Mouse (Mus musculus): ENCODE measurements around the gene Snx9. TPM values are rescaled to one million over a fixed set of nuclear protein-coding genes. Genes with fewer than 3 reads are reported as not detected.

Snx9 gene
- polyA plus RNA-seq, 1 experiment from 2014 or later: 6.1 TPM

GRCm38 (mm10) chr17:5805151-5805834, 35.8 kb upstream of the Snx9 start:
- WGBS: 72% methylated on average over 7 of the region's 7 CpGs
- Histone ChIP-seq H3K4me3 (ENCODE audit: low read length) (no peak overlapping the region), H3K4me1 (ENCODE audit: control insufficient read depth, insufficient read depth, low read depth, low read length) (no peaks in the 10 kb centered on the region), H3K36me3 (ENCODE audit: control insufficient read depth, insufficient read depth, low read length) (no peaks in the 10 kb centered on the region), H3K4me2 (ENCODE audit: low read length) (no peak overlapping the region), H3K27me3 (replicated peaks; ENCODE audit: control insufficient read depth, insufficient read depth, low read length) (no peaks in the 10 kb centered on the region), H3K27ac (ENCODE audit: low read depth, low read length) (no peak overlapping the region), H3K9me3 (ENCODE audit: control insufficient read depth, low read length) (no peaks in the 10 kb centered on the region), H3K9ac (ENCODE audit: low read depth, low read length) (no peak overlapping the region)
- ATAC-seq: no peak

- Histone ChIP-seq H3K9me3 (ENCODE audit: control insufficient read depth, low read length) (no peaks in the 10 kb centered on the region), H3K4me3 (ENCODE audit: low read length) (no peak overlapping the region), H3K36me3 (ENCODE audit: control insufficient read depth, insufficient read depth, low read length) (no peaks in the 10 kb centered on the region), H3K27ac (ENCODE audit: low read depth, low read length) (no peak overlapping the region), H3K9ac (ENCODE audit: low read depth, low read length) (no peak overlapping the region), H3K4me2 (ENCODE audit: low read length) (no peak overlapping the region), H3K27me3 (replicated peaks; ENCODE audit: control insufficient read depth, insufficient read depth, low read length) (no peaks in the 10 kb centered on the region), H3K4me1 (ENCODE audit: control insufficient read depth, insufficient read depth, low read depth, low read length) (no peaks in the 10 kb centered on the region)
- 66% methylated on average over 2 of the region's 2 CpGs for WGBS
- ATAC-seq: no peak
Observed at GRCm38 (mm10) chr17:5805935-5806334, 35.2 kb upstream of the Snx9 start.

GRCm38 (mm10) chr17:5806823-5807222, 34.3 kb upstream of the Snx9 start:
- 86% methylated on average over 2 of the region's 2 CpGs for WGBS
- Histone ChIP-seq H3K27ac (ENCODE audit: low read depth, low read length) (no peak overlapping the region), H3K4me3 (ENCODE audit: low read length) (no peak overlapping the region), H3K4me1 (ENCODE audit: control insufficient read depth, insufficient read depth, low read depth, low read length) (no peaks in the 10 kb centered on the region), H3K36me3 (ENCODE audit: control insufficient read depth, insufficient read depth, low read length) (no peaks in the 10 kb centered on the region), H3K27me3 (replicated peaks; ENCODE audit: control insufficient read depth, insufficient read depth, low read length) (no peaks in the 10 kb centered on the region), H3K9ac (ENCODE audit: low read depth, low read length) (no peak overlapping the region), H3K9me3 (ENCODE audit: control insufficient read depth, low read length) (no peaks in the 10 kb centered on the region), H3K4me2 (ENCODE audit: low read length) (no peak overlapping the region)
- ATAC-seq: no peak

- Histone ChIP-seq H3K9me3 (ENCODE audit: control insufficient read depth, low read length) (no peaks in the 10 kb centered on the region; the same call in 1 of the 2 replicates), H3K27ac (ENCODE audit: low read depth, low read length) (no peak overlapping the region), H3K27me3 (replicated peaks; ENCODE audit: control insufficient read depth, insufficient read depth, low read length) (no peaks in the 10 kb centered on the region), H3K4me3 (ENCODE audit: low read length) (no peak overlapping the region), H3K4me2 (ENCODE audit: low read length) (no peak overlapping the region), H3K4me1 (ENCODE audit: control insufficient read depth, insufficient read depth, low read depth, low read length) (no peaks in the 10 kb centered on the region), H3K36me3 (ENCODE audit: control insufficient read depth, insufficient read depth, low read length) (no peaks in the 10 kb centered on the region), H3K9ac (ENCODE audit: low read depth, low read length) (no peak overlapping the region)
- no peak for ATAC-seq
- 84% methylated on average over 3 of the region's 3 CpGs for WGBS
Observed at GRCm38 (mm10) chr17:5807847-5808386, 33.2 kb upstream of the Snx9 start.

GRCm38 (mm10) chr17:5813863-5814640, 27.1 kb upstream of the Snx9 start:
- no peak overlapping the region for H3K9ac ChIP-seq (ENCODE audit: low read depth, low read length)
- no peak overlapping the region for H3K4me2 ChIP-seq (ENCODE audit: low read length)
- H3K27ac ChIP-seq (ENCODE audit: low read depth, low read length): no peak overlapping the region
- H3K4me1 ChIP-seq (ENCODE audit: control insufficient read depth, insufficient read depth, low read depth, low read length): no peaks in the 10 kb centered on the region
- no peaks in the 10 kb centered on the region; the same call in 1 of the 2 replicates for H3K9me3 ChIP-seq (ENCODE audit: control insufficient read depth, low read length)
- ATAC-seq: no peak
- H3K27me3 ChIP-seq (replicated peaks; ENCODE audit: control insufficient read depth, insufficient read depth, low read length): no peaks in the 10 kb centered on the region
- H3K36me3 ChIP-seq (ENCODE audit: control insufficient read depth, insufficient read depth, low read length): no peaks in the 10 kb centered on the region
- WGBS: 69% methylated on average over 8 of the region's 8 CpGs
- H3K4me3 ChIP-seq (ENCODE audit: low read length): no peak overlapping the region

GRCm38 (mm10) chr17:5814641-5814920, 26.5 kb upstream of the Snx9 start:
- no peaks in the 10 kb centered on the region; the same call in 1 of the 2 replicates for H3K9me3 ChIP-seq (ENCODE audit: control insufficient read depth, low read length)
- H3K9ac ChIP-seq (ENCODE audit: low read depth, low read length): no peak overlapping the region
- 0 out of 2 replicates have a peak, but pooled peaks cover under 1% of the 10 kb centered on the region for H3K4me1 ChIP-seq (ENCODE audit: control insufficient read depth, insufficient read depth, low read depth, low read length)
- 71% methylated on average over 1 of the region's 1 CpGs for WGBS
- no peaks in the 10 kb centered on the region for H3K27me3 ChIP-seq (replicated peaks; ENCODE audit: control insufficient read depth, insufficient read depth, low read length)
- no peak overlapping the region for H3K27ac ChIP-seq (ENCODE audit: low read depth, low read length)
- ATAC-seq: no peak
- no peak overlapping the region for H3K4me2 ChIP-seq (ENCODE audit: low read length)
- no peaks in the 10 kb centered on the region for H3K36me3 ChIP-seq (ENCODE audit: control insufficient read depth, insufficient read depth, low read length)
- H3K4me3 ChIP-seq (ENCODE audit: low read length): no peak overlapping the region

GRCm38 (mm10) chr17:5817871-5818270, 23.3 kb upstream of the Snx9 start:
- H3K4me1 ChIP-seq (ENCODE audit: control insufficient read depth, insufficient read depth, low read depth, low read length): peaks cover 5% of the 10 kb centered on the region; the same call in 1 of the 2 replicates

GRCm38 (mm10) chr17:5819105-5819504, 22.0 kb upstream of the Snx9 start:
- 67% methylated on average over 6 of the region's 6 CpGs for WGBS

More at GRCm38 (mm10) chr17:5817871-5818270, 23.3 kb upstream of the Snx9 start:
- no peak overlapping the region for H3K27ac ChIP-seq (ENCODE audit: low read depth, low read length)
- no peaks in the 10 kb centered on the region for H3K27me3 ChIP-seq (replicated peaks; ENCODE audit: control insufficient read depth, insufficient read depth, low read length)
- WGBS: 88% methylated on average over 2 of the region's 2 CpGs
- H3K4me3 ChIP-seq (ENCODE audit: low read length): no peak overlapping the region
- no peak for ATAC-seq
- no peaks in the 10 kb centered on the region for H3K9me3 ChIP-seq (ENCODE audit: control insufficient read depth, low read length)
- H3K36me3 ChIP-seq (ENCODE audit: control insufficient read depth, insufficient read depth, low read length): no peaks in the 10 kb centered on the region
- H3K9ac ChIP-seq (ENCODE audit: low read depth, low read length): no peak overlapping the region
- no peak overlapping the region for H3K4me2 ChIP-seq (ENCODE audit: low read length)

GRCm38 (mm10) chr17:5819799-5820201, 21.3 kb upstream of the Snx9 start:
- no peaks in the 10 kb centered on the region for H3K27me3 ChIP-seq (replicated peaks; ENCODE audit: control insufficient read depth, insufficient read depth, low read length)
- 23% methylated on average over 9 of the region's 9 CpGs for WGBS
- H3K4me2 ChIP-seq (ENCODE audit: low read length): no peak overlapping the region
- H3K4me1 ChIP-seq (ENCODE audit: control insufficient read depth, insufficient read depth, low read depth, low read length): peaks cover 5% of the 10 kb centered on the region; the same call in 1 of the 2 replicates
- no peak overlapping the region for H3K4me3 ChIP-seq (ENCODE audit: low read length)
- H3K27ac ChIP-seq (ENCODE audit: low read depth, low read length): 0 out of 2 replicates have a peak overlapping the region, but pooled peaks have one; percentile 9
- no peaks in the 10 kb centered on the region for H3K9me3 ChIP-seq (ENCODE audit: control insufficient read depth, low read length)
- ATAC-seq: 0 out of 2 replicates have a peak, but pooled peaks have one; percentile 37
- H3K36me3 ChIP-seq (ENCODE audit: control insufficient read depth, insufficient read depth, low read length): no peaks in the 10 kb centered on the region
- no peak overlapping the region for H3K9ac ChIP-seq (ENCODE audit: low read depth, low read length)

More at GRCm38 (mm10) chr17:5819105-5819504, 22.0 kb upstream of the Snx9 start:
- no peaks in the 10 kb centered on the region for H3K27me3 ChIP-seq (replicated peaks; ENCODE audit: control insufficient read depth, insufficient read depth, low read length)
- H3K4me1 ChIP-seq (ENCODE audit: control insufficient read depth, insufficient read depth, low read depth, low read length): peaks cover 5% of the 10 kb centered on the region; the same call in 1 of the 2 replicates
- no peaks in the 10 kb centered on the region for H3K9me3 ChIP-seq (ENCODE audit: control insufficient read depth, low read length)
- H3K4me3 ChIP-seq (ENCODE audit: low read length): no peak overlapping the region
- no peak overlapping the region for H3K9ac ChIP-seq (ENCODE audit: low read depth, low read length)
- no peaks in the 10 kb centered on the region for H3K36me3 ChIP-seq (ENCODE audit: control insufficient read depth, insufficient read depth, low read length)
- no peak overlapping the region for H3K4me2 ChIP-seq (ENCODE audit: low read length)
- no peak for ATAC-seq
- no peak overlapping the region for H3K27ac ChIP-seq (ENCODE audit: low read depth, low read length)

Data from hindbrain, embryonic 16.5 days (tissue).